Mouse (Mus musculus) midbrain, embryonic 13.5 days (tissue): ENCODE results near the gene Apod. TPM values are rescaled to one million over a fixed set of nuclear protein-coding genes. Genes with fewer than 3 reads are reported as not detected.

ENCODE experiments used
- ATAC-seq: fragments of 200-750 bp; cut with Nextera tagmentation; 2 replicates; pipeline ENCODE4 v1.8.0; 2017; ENCODE audit warnings: mild to moderate bottlenecking, moderate TSS enrichment, moderate library complexity
- H3K27ac ChIP-seq: fragments of 300-500 bp; sonication (generic); 2 replicates; pipeline ENCODE4 v1.5.1; 2015; ENCODE audit warnings: inconsistent platforms, mild to moderate bottlenecking, moderate library complexity
- H3K27me3 ChIP-seq: fragments of 300-500 bp; sonication (generic); 2 replicates; pipeline ENCODE4 v1.6.1; 2015; ENCODE audit warnings: mild to moderate bottlenecking, inconsistent platforms
- H3K36me3 ChIP-seq: fragments of 300-500 bp; sonication (generic); 2 replicates; pipeline ENCODE4 v1.6.1; 2015; ENCODE audit warnings: mild to moderate bottlenecking, inconsistent platforms
- H3K4me1 ChIP-seq: fragments of 300-500 bp; sonication (generic); replicated peaks from 2 replicates; pipeline ENCODE4 v1.6.1; 2015; ENCODE audit warnings: inconsistent platforms
- H3K4me2 ChIP-seq: fragments of 300-500 bp; sonication (generic); replicated peaks from 2 replicates; pipeline ENCODE4 v1.6.1; 2015; ENCODE audit warnings: moderate library complexity, mild to moderate bottlenecking, inconsistent platforms
- H3K4me3 ChIP-seq: fragments of 300-500 bp; sonication (generic); replicated peaks from 2 replicates; pipeline ENCODE4 v1.5.1; 2015; ENCODE audit warnings: mild to moderate bottlenecking, inconsistent platforms
- H3K9ac ChIP-seq: fragments of 300-500 bp; sonication (generic); replicated peaks from 2 replicates; pipeline ENCODE4 v1.6.1; 2015; ENCODE audit warnings: mild to moderate bottlenecking, inconsistent platforms
- H3K9me3 ChIP-seq: fragments of 300-500 bp; sonication (generic); 2 replicates; pipeline ENCODE4 v1.6.1; 2016; ENCODE audit warnings: mild to moderate bottlenecking, inconsistent platforms
- WGBS: fragments of 180-500 bp; shearing (Covaris S2); methylation state at CpG from one replicate; pipeline ENCODE4 v1.1.7; 2015; 5-methylcytosine and 5-hydroxymethylcytosine counted together
- polyA plus RNA-seq: library from polyadenylated mRNA; unstranded; fragments of >200 nt; fragmentation: Nextera tagmentation; extraction: Ambion mirVana; gene quantifications from 2 replicates; pipeline ENCODE4 v1.2.1, GENCODE M21; 2015

The Apod gene
- polyA plus RNA-seq: 57.5 and 65.5 TPM in 2 replicates

DNA sequence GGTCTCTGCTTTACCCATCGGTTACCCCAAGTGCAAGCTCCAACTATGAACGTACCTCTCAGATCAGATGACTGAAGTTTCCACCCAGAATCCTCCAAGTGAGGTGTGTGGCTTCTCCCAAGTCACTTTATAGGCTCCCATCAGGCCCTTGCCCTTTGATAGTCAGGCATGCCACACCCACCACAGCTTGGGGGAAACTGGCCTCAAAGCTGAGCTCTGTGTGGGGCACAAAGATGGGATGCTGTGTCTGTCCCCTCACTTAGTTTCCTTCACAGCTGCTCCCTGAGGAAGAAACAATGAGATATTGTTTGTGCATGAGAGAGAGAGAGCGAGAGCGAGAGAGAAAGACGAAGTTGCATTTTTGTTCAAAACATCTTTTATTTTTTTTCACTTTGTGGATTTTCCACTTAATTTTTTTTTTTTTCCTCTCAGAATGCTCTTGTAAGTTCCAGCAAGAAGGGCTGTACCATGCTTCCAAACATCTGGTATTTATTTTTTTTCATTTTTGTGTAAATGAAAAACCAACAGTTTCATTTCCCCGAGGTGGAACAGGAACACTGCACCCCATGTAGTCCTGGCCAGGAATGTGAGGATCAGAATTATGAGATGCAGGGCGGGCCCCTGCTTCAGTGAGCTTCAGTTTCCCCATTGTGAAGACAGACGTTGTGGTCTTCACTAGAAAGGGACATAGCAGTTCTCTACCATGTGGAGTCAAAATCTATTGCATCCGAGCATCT, at the start of gene Apod:
Gene Apod (minus strand): TSS at position 312 of the 737 bp plus-strand sequence.
- Histone ChIP-seq H3K4me2 (no peak within 1 kb of the TSS; the same call in 1 of the 2 replicates), H3K27me3 (no peaks in the 10 kb centered on the region), H3K4me3 (no peak within 1 kb of the TSS), H3K27ac (no peak within 1 kb of the TSS; the same call in 1 of the 2 replicates), H3K36me3 (no peaks in the 10 kb centered on the region), H3K9ac (no peak within 1 kb of the TSS), H3K9me3 (no peaks in the 10 kb centered on the region), H3K4me1 (peaks cover 16% of the 10 kb centered on the region)
- 47% methylated on average over 9 of the region's 9 CpGs for WGBS
- ATAC-seq: no peak

- Histone ChIP-seq H3K4me2 (no peak overlapping the region), H3K9me3 (no peaks in the 10 kb centered on the region), H3K36me3 (no peaks in the 10 kb centered on the region), H3K4me1 (no peaks in the 10 kb centered on the region), H3K27me3 (no peaks in the 10 kb centered on the region), H3K4me3 (no peak overlapping the region), H3K27ac (no peak overlapping the region), H3K9ac (no peak overlapping the region)
- WGBS: 81% methylated on average over 11 of the region's 11 CpGs
- no peak for ATAC-seq
These were observed 49.3 kb upstream of the Apod start for GRCm38 (mm10) chr16:31363685-31364436.

- no peak overlapping the region for H3K27ac ChIP-seq
- H3K4me1 ChIP-seq: no peaks in the 10 kb centered on the region
- no peaks in the 10 kb centered on the region for H3K9me3 ChIP-seq
- WGBS: 75% methylated on average over 5 of the region's 5 CpGs
- ATAC-seq: no peak
- H3K4me3 ChIP-seq: no peak overlapping the region
- H3K9ac ChIP-seq: no peak overlapping the region
- no peaks in the 10 kb centered on the region for H3K36me3 ChIP-seq
- peaks cover 10% of the 10 kb centered on the region for H3K27me3 ChIP-seq
- no peak overlapping the region for H3K4me2 ChIP-seq
These were observed 44.9 kb upstream of the Apod start for GRCm38 (mm10) chr16:31359542-31359941.

DNA sequence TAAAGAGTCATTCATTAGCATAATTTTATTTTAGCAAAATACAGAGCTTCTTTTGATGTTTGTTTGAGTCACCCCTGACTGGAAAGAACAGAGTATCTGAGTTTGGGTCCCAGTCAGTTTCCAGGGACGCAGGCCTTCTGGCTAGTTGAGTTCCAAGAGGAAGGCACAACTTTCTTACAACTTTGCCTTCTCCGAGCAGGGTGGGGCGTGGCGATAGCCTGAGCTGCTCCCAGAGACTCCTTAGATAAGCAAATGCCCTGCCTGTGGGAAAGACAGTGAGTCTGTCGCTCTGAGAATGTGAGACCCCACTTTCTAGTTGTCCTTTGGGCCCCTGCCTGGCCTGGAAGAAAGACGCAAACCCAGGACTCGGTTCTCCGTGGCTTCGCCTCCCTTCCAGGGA, 44.4 kb upstream of the Apod start:
- Histone ChIP-seq H3K4me1 (no peaks in the 10 kb centered on the region), H3K9ac (no peak overlapping the region), H3K27ac (no peak overlapping the region), H3K4me3 (no peak overlapping the region), H3K27me3 (peaks cover 10% of the 10 kb centered on the region), H3K9me3 (no peaks in the 10 kb centered on the region), H3K4me2 (no peak overlapping the region), H3K36me3 (no peaks in the 10 kb centered on the region)
- WGBS: 33% methylated on average over 9 of the region's 9 CpGs
- no peak for ATAC-seq

- Histone ChIP-seq H3K9ac (no peak overlapping the region), H3K9me3 (no peaks in the 10 kb centered on the region), H3K4me3 (no peak overlapping the region), H3K27ac (no peak overlapping the region), H3K27me3 (peaks cover 10% of the 10 kb centered on the region), H3K36me3 (no peaks in the 10 kb centered on the region), H3K4me1 (no peaks in the 10 kb centered on the region), H3K4me2 (no peak overlapping the region)
- no peak for ATAC-seq
- 31% methylated on average over 15 of the region's 15 CpGs for WGBS
These were observed 44.0 kb upstream of the Apod start for GRCm38 (mm10) chr16:31358576-31358975.

DNA sequence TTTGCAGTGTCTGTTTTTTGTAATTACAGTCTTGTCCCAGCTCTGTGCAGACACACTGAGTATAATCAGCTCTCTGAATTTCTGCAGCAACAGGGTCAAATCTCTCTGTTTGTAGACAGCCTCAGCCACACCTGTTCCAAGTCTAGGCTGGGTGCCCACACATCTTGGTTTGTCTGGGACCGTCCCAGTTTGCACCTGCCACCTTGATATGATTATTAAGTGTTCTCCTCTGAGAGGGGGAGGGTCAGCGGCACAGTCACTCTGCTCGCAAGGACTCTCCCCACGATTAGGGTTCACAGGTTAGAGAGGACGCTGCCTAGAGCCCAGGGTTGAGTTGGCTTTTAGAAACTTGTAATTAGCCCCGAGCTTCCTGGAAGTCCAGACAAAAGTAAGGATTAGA, 41.3 kb upstream of the Apod start:
- Histone ChIP-seq H3K4me1 (no peaks in the 10 kb centered on the region), H3K4me2 (no peak overlapping the region), H3K9ac (no peak overlapping the region), H3K4me3 (no peak overlapping the region), H3K36me3 (no peaks in the 10 kb centered on the region), H3K27ac (no peak overlapping the region), H3K27me3 (peaks cover 10% of the 10 kb centered on the region), H3K9me3 (no peaks in the 10 kb centered on the region)
- 66% methylated on average over 6 of the region's 6 CpGs for WGBS
- ATAC-seq: no peak

- Histone ChIP-seq H3K9ac (no peak overlapping the region), H3K4me3 (no peak overlapping the region), H3K4me2 (peak overlapping the region; percentile 25; the same call in 1 of the 2 replicates), H3K9me3 (no peaks in the 10 kb centered on the region), H3K27ac (no peak overlapping the region), H3K27me3 (peaks cover 10% of the 10 kb centered on the region), H3K4me1 (no peaks in the 10 kb centered on the region), H3K36me3 (no peaks in the 10 kb centered on the region)
- 34% methylated on average over 17 of the region's 17 CpGs for WGBS
- ATAC-seq: peak; percentile 82
These were observed 40.0 kb upstream of the Apod start for GRCm38 (mm10) chr16:31354341-31355329.

DNA sequence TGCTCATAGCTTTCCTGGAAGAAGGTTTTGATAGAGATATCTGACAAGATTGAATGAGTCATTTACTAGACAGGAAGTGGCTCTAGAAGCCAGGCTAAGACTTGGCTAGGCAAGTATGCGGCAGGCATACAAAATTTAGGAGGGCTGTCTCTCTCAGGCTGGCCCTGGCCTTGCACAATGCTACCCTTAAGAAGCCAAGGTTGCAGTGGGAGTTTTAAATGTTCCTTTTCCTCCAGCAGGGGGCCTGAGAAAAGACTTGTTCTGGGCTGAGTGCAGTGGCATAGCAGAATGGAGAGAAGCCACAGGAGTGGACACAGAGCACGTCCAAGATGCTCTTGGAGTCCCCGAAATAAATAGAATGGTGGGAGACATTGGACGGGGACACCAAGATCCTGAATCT, 38.4 kb upstream of the Apod start:
- 68% methylated on average over 4 of the region's 4 CpGs for WGBS
- H3K4me2 ChIP-seq: no peak overlapping the region
- ATAC-seq: no peak

GRCm38 (mm10) chr16:31347581-31347980, 33.0 kb upstream of the Apod start:
- Histone ChIP-seq H3K9me3 (no peaks in the 10 kb centered on the region), H3K36me3 (no peaks in the 10 kb centered on the region), H3K4me2 (peak overlapping the region; percentile 49), H3K4me1 (peaks cover 6% of the 10 kb centered on the region), H3K4me3 (peak overlapping the region; percentile 9; the same call in 1 of the 2 replicates), H3K27me3 (peaks cover 5% of the 10 kb centered on the region), H3K9ac (peak overlapping the region; percentile 39), H3K27ac (no peak overlapping the region)
- no peak for ATAC-seq
- WGBS: 10% methylated on average over 14 of the region's 14 CpGs

More for the DNA sequence above, 38.4 kb upstream of the Apod start:
- Histone ChIP-seq H3K9me3 (no peaks in the 10 kb centered on the region), H3K27ac (no peak overlapping the region), H3K27me3 (peaks cover 15% of the 10 kb centered on the region), H3K36me3 (no peaks in the 10 kb centered on the region), H3K4me3 (no peak overlapping the region), H3K9ac (no peak overlapping the region), H3K4me1 (no peaks in the 10 kb centered on the region)

DNA sequence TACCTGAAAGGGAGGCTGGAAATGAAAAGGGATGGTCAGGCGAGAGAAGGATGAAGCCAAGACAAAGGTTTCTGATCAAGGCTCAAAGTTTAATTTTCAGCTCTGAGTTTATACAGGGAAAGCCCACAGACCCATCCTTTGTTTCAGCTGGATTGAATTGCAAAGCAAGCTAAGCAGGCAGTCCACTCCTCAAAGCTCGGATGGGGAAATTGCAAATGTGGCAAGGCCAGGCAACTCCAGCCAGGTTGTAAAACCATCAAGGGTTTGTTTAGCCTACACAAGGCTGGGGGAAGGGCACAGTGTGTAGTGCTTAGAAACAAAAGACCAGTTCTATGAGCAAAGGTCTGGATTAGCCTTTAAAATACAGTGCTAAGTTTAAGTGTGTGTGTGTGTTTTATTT, 28.4 kb upstream of the Apod start:
- Histone ChIP-seq H3K27ac (no peak overlapping the region), H3K9me3 (no peaks in the 10 kb centered on the region), H3K36me3 (no peaks in the 10 kb centered on the region), H3K4me2 (no peak overlapping the region), H3K27me3 (peaks cover 6% of the 10 kb centered on the region; the same call in 1 of the 2 replicates), H3K4me3 (no peak overlapping the region), H3K9ac (no peak overlapping the region), H3K4me1 (peaks cover 9% of the 10 kb centered on the region)
- WGBS: 10% methylated on average over 2 of the region's 2 CpGs
- no peak for ATAC-seq

GRCm38 (mm10) chr16:31342556-31342955, 27.9 kb upstream of the Apod start:
- WGBS: 7% methylated on average over 5 of the region's 5 CpGs
- H3K27ac ChIP-seq: no peak overlapping the region
- ATAC-seq: no peak
- no peaks in the 10 kb centered on the region for H3K36me3 ChIP-seq
- peaks cover 6% of the 10 kb centered on the region; the same call in 1 of the 2 replicates for H3K27me3 ChIP-seq
- H3K9ac ChIP-seq: no peak overlapping the region
- no peak overlapping the region for H3K4me2 ChIP-seq
- no peaks in the 10 kb centered on the region for H3K9me3 ChIP-seq
- H3K4me1 ChIP-seq: peaks cover 9% of the 10 kb centered on the region
- no peak overlapping the region for H3K4me3 ChIP-seq
